Mouse (Mus musculus): Measurements from ENCODE around the gene Msgn1. TPM values are rescaled to one million over a fixed set of nuclear protein-coding genes. Genes with fewer than 3 reads are reported as not detected.

Gene Msgn1
- polyA plus RNA-seq, 1 experiment = not detected

DNA sequence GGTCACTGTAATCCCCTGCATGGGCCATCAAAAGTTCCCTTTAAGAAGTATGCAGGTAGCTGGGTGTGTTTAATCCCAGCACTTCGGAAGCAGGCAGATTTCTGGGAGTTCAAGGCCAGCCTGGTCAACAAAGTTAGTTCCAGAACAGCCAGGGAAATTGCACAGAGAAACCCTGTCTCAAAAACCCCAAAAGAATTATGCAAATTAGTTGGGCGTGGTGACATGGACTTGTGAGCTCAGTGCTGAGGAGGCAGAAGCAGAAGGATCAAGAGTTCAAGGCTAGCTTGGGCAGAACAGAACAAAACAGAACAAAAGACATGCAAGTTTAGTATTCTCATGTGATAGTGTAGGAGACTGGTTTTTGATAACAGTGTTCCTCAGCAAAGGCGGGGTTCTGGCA, 13.8 kb upstream of the Msgn1 start:
- Histone ChIP-seq H3K36me3 (ENCODE audit: control insufficient read depth) (no peaks in the 10 kb centered on the region), H3K4me1 (ENCODE audit: control insufficient read depth) (no peaks in the 10 kb centered on the region), H3K4me3 (replicated peaks) (no peak overlapping the region), H3K27me3 (ENCODE audit: control insufficient read depth) (no peaks in the 10 kb centered on the region), H3K9me3 (ENCODE audit: control insufficient read depth, low read length) (no peaks in the 10 kb centered on the region)
- TF ChIP-seq GATA1 (IDR thresholded peaks at IDR 0.05; ENCODE audit: low read length) = no peak
- TF ChIP-seq TAL1 (IDR thresholded peaks at IDR 0.05; ENCODE audit: low read length) = no peak

DNA sequence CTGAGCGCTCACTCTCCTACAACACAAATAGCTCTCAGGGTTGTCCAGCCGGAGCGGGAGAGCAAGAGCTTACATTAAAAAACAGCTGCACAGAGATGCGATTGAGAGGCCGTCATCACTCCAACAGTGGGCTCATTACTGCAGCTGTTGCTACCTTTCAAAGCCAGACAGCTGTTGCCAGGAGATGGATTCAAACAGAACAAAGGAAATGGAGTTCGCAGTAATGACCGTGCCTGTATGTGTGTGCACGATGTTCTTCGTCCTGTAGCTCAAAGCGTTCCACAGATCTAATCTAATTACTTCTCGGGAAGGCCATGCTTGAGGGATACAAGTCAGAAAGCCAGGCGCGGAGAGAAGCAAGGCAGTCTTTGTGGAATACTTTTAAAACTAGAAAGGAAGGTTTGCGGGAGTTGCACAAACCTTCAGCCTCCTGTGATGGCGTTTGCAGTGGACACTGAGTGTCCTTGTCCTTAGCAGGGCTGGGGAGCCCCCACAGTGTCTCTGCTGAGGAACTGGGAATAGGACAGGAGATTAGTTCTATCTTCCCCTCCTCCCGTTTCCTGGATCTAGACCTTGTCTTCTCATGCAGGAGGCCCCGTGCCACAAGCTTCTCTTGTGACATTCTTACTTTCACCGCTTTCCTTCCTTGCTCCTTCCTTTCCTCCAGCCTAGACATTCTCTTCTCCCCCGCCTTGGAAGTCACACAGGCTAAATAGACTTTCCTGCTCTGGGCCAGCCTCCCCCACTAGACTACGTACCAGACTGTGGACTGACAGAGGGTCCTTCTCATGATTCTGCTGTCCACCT, 13.0 kb upstream of the Msgn1 start:
- TF ChIP-seq TAL1 (IDR thresholded peaks at IDR 0.05; ENCODE audit: low read length) (no peak), GATA1 (IDR thresholded peaks at IDR 0.05; ENCODE audit: low read length) (no peak)
- Histone ChIP-seq H3K36me3 (ENCODE audit: control insufficient read depth) (no peaks in the 10 kb centered on the region), H3K9me3 (ENCODE audit: control insufficient read depth, low read length) (no peaks in the 10 kb centered on the region), H3K4me3 (replicated peaks) (no peak overlapping the region), H3K4me1 (ENCODE audit: control insufficient read depth) (no peaks in the 10 kb centered on the region), H3K27me3 (ENCODE audit: control insufficient read depth) (no peaks in the 10 kb centered on the region)

DNA sequence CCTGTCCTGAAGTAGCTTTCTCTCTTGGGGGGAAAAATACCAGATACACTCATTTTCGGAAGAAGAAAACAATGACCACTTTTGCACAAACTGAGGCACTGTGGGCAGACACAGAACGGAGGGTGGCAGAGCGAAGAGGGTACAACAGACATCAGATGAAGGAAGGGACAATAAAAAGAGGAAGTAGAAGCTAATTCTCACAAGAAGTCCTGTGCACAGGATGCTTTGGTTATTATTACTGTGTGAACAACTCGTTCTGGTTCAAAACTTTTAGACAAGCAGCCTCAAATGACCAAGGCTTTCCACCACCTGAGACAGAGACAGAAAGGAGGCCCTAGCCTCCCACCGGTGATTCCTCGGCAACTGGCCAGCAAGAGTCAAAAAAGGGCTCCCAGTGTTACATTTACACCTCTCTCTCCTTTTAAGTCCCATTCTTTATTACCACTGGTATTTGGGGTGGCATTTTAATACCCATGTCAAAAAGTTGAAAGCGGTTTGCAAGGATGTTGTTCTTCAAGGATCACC, 9.0 kb upstream of the Msgn1 start:
- Histone ChIP-seq H3K9me3 (ENCODE audit: control insufficient read depth, low read length) (no peaks in the 10 kb centered on the region), H3K27me3 (ENCODE audit: control insufficient read depth) (no peaks in the 10 kb centered on the region), H3K4me1 (ENCODE audit: control insufficient read depth) (no peaks in the 10 kb centered on the region), H3K4me3 (replicated peaks) (no peak overlapping the region), H3K36me3 (ENCODE audit: control insufficient read depth) (no peaks in the 10 kb centered on the region)
- TF ChIP-seq TAL1 (IDR thresholded peaks at IDR 0.05; ENCODE audit: low read length) = no peak

DNA sequence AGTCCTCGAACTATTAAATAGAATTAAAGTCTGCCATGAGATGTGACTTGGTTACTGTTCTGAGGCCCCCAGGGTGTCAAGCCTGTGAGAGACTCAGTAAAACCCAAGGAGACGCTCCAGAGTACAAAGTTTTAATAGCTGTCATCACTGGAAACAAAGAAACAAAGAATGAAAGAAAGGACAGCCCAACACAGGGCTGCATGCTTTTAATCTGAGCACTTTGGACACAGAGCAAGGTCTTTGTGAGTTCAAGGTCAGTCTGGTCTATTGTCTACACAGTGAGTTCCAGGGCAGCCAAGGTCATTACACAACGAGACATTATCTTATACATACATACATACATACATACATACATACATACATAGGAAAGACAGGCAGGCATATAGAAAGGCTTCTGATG, 7.7 kb upstream of the Msgn1 start:
- H3K36me3 ChIP-seq (ENCODE audit: control insufficient read depth) = no peaks in the 10 kb centered on the region
- no peaks in the 10 kb centered on the region for H3K9me3 ChIP-seq (ENCODE audit: control insufficient read depth, low read length)
- TF ChIP-seq TAL1 (IDR thresholded peaks at IDR 0.05; ENCODE audit: low read length) = no peak
- no peak for TF ChIP-seq GATA1 (IDR thresholded peaks at IDR 0.05; ENCODE audit: low read length)
- no peaks in the 10 kb centered on the region for H3K4me1 ChIP-seq (ENCODE audit: control insufficient read depth)
- no peaks in the 10 kb centered on the region for H3K27me3 ChIP-seq (ENCODE audit: control insufficient read depth)
- H3K4me3 ChIP-seq (replicated peaks) = no peak overlapping the region

DNA sequence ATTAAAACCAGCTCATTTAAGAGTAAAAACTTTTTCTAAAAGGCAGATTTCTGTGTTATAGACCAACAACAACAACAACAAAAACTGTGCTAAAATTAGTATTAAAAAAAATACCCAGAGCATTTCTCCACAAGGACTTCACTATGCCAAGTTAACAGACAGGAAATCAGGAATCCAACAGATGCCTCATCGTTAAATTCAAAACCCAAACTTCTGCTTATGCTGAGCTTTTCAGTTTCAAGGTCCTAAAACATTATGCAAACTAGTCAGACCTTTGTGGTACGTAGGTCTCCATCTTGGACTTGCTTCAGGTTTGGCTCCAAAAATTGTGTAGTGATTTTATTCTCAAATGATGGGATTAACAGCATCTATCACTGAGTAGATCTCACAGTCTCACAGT, 6.8 kb upstream of the Msgn1 start:
- H3K4me3 ChIP-seq (replicated peaks) = no peak overlapping the region
- no peaks in the 10 kb centered on the region for H3K4me1 ChIP-seq (ENCODE audit: control insufficient read depth)
- no peak for TF ChIP-seq GATA1 (IDR thresholded peaks at IDR 0.05; ENCODE audit: low read length)
- TF ChIP-seq TAL1 (IDR thresholded peaks at IDR 0.05; ENCODE audit: low read length) = no peak
- H3K9me3 ChIP-seq (ENCODE audit: control insufficient read depth, low read length) = no peaks in the 10 kb centered on the region
- H3K36me3 ChIP-seq (ENCODE audit: control insufficient read depth) = no peaks in the 10 kb centered on the region
- no peaks in the 10 kb centered on the region for H3K27me3 ChIP-seq (ENCODE audit: control insufficient read depth)

DNA sequence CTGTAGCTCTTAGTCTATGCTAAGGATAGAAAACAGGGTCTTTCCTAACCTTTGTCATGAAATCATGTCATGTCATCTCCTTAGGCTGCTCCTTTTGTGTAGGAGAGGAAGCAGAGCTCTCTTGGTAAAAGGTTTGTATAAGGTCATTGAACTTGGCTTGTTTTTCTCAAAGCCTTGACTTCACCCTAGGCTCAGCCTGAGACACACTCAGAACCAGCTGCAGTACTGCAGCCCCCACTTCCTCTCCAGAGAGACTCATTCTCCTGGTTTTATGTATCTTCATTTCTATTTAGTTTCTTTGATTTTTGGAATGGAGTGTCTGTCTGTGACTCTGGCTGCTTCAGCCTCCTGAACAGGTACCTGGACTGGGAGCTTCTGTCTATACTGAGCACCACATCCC, 6.0 kb upstream of the Msgn1 start:
- H3K27me3 ChIP-seq (ENCODE audit: control insufficient read depth) = no peaks in the 10 kb centered on the region
- no peak overlapping the region for H3K4me3 ChIP-seq (replicated peaks)
- TF ChIP-seq GATA1 (IDR thresholded peaks at IDR 0.05; ENCODE audit: low read length) (no peak), TAL1 (IDR thresholded peaks at IDR 0.05; ENCODE audit: low read length) (no peak)
- H3K4me1 ChIP-seq (ENCODE audit: control insufficient read depth) = no peaks in the 10 kb centered on the region
- no peaks in the 10 kb centered on the region for H3K36me3 ChIP-seq (ENCODE audit: control insufficient read depth)
- no peaks in the 10 kb centered on the region for H3K9me3 ChIP-seq (ENCODE audit: control insufficient read depth, low read length)

DNA sequence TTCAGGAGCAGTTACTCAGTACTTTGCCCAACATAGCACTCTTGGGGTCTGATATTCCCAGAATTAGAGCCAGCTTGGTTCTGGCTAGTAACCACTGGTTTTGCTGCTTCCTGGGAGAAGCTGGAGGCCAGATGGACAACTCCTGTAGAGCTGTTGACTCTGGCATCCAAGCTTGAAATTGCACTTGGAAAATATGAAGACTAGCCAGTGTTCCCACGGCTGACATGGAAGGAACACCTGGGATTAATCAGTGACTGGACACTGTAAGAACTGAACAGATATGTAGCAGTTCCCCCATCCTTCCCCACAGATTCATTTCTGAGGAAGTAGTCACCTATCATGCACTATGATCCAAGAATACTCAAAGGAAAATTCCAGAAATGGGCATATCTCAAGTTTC, 4.1 kb upstream of the Msgn1 start:
- Histone ChIP-seq H3K4me3 (replicated peaks) (no peak overlapping the region), H3K27me3 (ENCODE audit: control insufficient read depth) (no peaks in the 10 kb centered on the region), H3K36me3 (ENCODE audit: control insufficient read depth) (no peaks in the 10 kb centered on the region), H3K4me1 (ENCODE audit: control insufficient read depth) (no peaks in the 10 kb centered on the region), H3K9me3 (ENCODE audit: control insufficient read depth, low read length) (no peaks in the 10 kb centered on the region)
- no peak for TF ChIP-seq GATA1 (IDR thresholded peaks at IDR 0.05; ENCODE audit: low read length)
- no peak for TF ChIP-seq TAL1 (IDR thresholded peaks at IDR 0.05; ENCODE audit: low read length)

DNA sequence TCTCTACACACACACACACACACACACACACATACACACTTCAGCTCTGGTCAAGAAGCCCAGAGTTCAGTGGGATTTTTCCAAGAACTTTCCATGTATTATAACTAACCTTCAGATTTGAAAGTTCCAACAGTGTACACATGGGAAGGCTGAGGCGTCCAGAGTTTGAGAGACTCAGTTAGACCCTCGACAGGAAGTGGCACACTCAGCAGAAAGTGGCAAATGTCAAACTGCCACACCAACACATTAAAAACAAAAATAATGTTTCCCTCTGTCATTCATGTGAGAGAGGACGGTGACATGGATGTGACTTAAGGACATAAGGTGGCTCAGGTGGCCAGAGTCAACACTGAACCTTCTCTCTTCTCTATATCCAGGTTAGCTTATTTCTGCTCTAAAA, 1.6 kb upstream of the Msgn1 start:
- H3K27me3 ChIP-seq (ENCODE audit: control insufficient read depth) = no peaks in the 10 kb centered on the region
- TF ChIP-seq TAL1 (IDR thresholded peaks at IDR 0.05; ENCODE audit: low read length) (no peak), GATA1 (IDR thresholded peaks at IDR 0.05; ENCODE audit: low read length) (no peak)
- H3K36me3 ChIP-seq (ENCODE audit: control insufficient read depth) = no peaks in the 10 kb centered on the region
- no peak overlapping the region for H3K4me3 ChIP-seq (replicated peaks)
- no peaks in the 10 kb centered on the region for H3K4me1 ChIP-seq (ENCODE audit: control insufficient read depth)
- no peaks in the 10 kb centered on the region for H3K9me3 ChIP-seq (ENCODE audit: control insufficient read depth, low read length)

DNA sequence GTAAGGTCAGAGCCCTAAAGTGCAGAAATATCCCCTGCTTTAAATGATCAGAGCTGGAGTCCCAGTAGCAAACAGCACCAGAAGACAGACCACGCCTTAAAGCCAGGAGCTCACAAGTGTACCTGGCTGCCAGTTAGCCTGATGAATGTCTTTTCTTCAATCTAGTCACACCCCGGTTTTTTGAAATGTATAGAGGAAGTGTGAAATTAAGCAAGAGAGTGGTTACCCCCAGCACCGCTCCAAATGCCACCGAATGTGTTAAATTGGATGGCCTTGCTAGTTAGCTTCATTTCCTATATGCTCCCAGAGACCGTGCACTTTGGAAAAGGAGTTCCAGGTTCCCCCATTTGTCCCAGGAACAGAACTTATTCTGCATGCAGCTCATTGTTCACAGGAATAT, 864 bp upstream of the Msgn1 start:
- Histone ChIP-seq H3K4me1 (ENCODE audit: control insufficient read depth) (no peaks in the 10 kb centered on the region), H3K27me3 (ENCODE audit: control insufficient read depth) (no peaks in the 10 kb centered on the region), H3K36me3 (ENCODE audit: control insufficient read depth) (no peaks in the 10 kb centered on the region), H3K9me3 (ENCODE audit: control insufficient read depth, low read length) (no peaks in the 10 kb centered on the region), H3K4me3 (replicated peaks) (no peak overlapping the region)
- TF ChIP-seq GATA1 (IDR thresholded peaks at IDR 0.05; ENCODE audit: low read length) (no peak), TAL1 (IDR thresholded peaks at IDR 0.05; ENCODE audit: low read length) (no peak)

DNA sequence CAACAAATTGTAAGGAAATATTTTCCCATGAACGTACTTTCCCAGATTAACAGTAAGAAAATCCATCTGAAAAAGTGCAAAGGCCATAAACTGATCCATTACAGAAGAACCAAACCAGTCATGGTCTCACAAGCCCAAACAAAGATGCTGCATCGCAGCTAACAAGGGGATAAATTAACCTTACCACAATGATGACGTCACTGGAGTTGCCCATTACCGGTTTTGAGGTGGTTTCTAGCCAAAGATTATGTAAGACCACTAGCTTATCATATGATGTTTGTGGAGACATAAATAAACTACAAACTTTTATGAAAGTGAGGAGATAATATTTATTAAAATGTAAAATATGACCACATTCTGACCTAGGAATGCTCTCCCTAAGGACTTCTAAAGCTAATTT, 2.5 kb downstream of the Msgn1 start:
- Histone ChIP-seq H3K9me3 (ENCODE audit: control insufficient read depth, low read length) (no peaks in the 10 kb centered on the region), H3K4me3 (replicated peaks) (no peak overlapping the region), H3K4me1 (ENCODE audit: control insufficient read depth) (no peaks in the 10 kb centered on the region), H3K27me3 (ENCODE audit: control insufficient read depth) (no peaks in the 10 kb centered on the region), H3K36me3 (ENCODE audit: control insufficient read depth) (no peaks in the 10 kb centered on the region)
- TF ChIP-seq GATA1 (IDR thresholded peaks at IDR 0.05; ENCODE audit: low read length) = no peak
- TF ChIP-seq TAL1 (IDR thresholded peaks at IDR 0.05; ENCODE audit: low read length) = no peak

Data from erythroblast, embryonic 14.5 days (primary cell).